Mouse (Mus musculus): Measurements from ENCODE around the gene Hspbap1. TPM values are rescaled to one million over a fixed set of nuclear protein-coding genes. Genes with fewer than 3 reads are reported as not detected.

Hspbap1 gene
- 1 to 10 TPM; 2.2 to 3.6 (median 2.6) TPM for total RNA-seq (2022)

DNA sequence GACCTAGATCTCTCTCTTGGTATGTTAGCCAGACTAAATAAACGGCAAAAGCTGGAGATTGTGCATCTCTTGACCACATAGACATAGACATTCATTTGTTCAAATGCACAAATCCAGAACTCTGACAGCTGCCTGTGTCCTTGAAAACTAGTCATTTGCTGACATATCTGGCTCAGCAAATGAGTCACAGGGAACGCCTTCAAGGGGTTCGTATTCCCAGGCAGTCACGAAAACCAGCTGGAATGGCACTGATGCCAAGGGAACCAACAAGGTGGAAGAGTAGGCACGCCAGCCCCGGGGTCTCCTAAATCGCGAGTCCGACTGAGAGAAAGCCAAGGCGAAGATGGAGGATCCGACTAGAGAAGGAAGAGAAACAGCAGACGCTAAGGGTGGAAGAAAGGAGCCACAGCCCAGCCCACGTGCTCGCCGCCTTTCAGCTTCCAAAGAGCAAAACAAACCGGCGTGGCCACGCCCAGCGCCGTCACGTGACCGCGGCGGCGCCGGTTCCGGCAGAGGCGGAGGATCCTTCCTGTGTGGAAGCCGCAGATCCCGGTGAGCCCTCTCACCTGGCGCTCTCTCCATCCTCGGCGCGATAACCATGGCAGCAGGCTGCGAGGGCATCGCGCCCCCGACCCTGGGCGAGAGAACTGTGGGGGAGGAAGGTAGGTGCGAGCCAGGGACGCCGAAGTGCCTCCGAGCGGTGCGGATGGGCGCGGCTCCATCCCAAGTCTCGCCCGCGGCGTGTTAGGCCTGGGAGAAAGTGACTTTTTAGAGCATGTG lies at the start of gene Hspbap1:
Hspbap1 (plus strand) TSS at position 498 of the 780 bp plus-strand sequence.
- DNase-seq (ENCODE audit: low spot score): peak; percentile 88

DNA sequence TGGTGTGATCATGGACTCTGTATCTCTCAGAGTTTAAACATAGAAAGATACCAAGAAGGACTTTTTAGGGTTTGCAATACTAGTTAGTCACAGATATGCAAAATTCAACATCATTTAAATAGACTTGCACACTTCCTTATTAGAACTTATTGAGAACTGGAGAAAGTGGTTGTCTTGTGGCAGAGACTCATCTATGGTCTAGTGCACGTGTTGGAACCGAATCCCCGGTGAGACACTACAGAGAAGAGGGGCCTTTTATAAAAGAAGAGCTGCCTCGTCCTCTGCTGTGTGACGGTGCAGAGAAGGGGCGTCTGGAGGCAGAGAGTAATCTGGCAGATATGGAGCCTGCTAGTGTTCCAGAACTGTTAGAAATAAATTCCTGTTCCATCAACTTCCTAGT lies 45.6 kb upstream of the Hspbap1 start:
- no peak for DNase-seq (ENCODE audit: low spot score)

DNA sequence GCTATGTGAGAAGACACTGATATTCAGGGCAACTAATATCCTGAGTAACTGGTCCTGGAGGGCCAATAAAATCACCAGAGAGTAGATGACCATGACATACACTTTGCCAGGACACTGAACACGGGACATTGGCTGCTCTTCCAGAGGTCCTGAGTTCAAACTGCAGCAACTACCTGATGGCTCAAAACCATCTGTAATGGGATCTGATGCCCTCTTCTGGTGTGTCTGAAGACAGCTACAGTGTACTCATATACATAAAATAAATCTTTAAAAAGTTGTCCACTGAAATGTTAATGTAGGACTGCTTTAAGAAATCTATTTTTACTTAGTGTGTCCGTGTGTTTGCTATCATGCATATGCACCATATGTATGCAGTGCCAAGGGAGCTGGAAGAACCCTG lies 43.6 kb upstream of the Hspbap1 start:
- DNase-seq (ENCODE audit: low spot score): no peak

DNA sequence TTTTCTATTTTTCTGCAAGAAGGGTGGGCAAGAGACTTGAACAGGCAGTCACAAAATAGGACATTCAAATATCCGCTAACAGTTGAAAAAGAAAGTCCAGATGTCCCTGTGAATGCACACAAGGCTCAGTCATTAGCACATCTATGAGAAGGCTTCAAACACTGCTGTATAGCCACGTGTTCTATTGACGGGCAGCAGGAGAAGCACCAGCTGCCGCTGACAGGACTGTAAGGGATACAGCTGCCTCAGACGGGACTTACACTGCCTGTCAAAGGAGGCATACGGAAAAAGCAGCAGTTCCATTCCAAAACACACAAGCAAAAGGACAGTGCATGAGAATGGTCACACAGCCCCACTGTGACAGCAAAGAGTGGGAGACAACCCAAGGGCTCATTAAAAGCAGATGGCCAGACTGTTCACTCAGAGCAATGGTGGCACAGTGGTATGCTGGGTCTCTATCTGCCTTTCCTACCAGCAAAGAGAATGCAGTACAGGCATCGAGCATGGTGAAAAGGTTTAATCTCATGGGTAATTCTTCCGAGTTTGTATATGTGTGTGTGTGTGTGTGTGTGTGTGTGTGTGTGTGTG lies 40.9 kb upstream of the Hspbap1 start:
- no peak for DNase-seq (ENCODE audit: low spot score)

DNA sequence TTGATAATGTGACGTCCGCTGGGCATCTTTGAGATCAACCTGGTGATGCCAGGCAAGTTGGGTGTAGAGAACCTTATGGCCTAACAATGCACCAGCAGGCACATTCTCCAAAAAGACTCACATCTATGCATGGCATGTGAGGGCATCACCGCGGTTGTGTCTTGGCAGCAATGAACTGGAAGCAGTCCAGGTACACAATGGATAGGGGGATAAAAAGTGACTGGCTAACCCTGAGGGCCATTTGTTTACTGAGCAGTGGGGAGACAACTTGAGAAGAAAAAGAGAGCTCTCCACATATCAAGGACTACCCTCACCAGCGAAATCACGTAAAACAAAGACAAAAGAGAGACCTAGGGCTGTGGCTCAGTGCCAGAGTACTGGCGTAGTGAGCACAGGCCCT lies 38.1 kb upstream of the Hspbap1 start:
- DNase-seq (ENCODE audit: low spot score): peak; percentile 25

DNA sequence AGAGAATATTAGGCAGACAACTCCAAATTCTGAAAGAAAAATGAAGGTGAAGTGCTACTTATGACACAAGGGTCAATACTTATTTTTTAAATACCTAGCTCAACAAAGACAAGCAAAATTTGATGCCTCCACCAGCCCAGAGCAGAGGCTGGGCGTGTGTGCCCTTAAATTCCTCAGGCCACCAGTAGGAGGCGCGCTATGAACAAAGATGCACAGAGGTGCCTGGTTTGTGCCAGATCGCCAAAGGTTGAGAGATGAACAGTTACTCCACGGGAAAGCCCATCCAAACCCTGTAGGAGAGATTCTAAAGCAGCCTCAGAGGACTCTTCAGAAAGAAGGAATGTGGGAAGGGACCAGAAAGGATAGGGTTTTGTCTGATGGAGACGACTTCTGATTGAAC lies 36.1 kb upstream of the Hspbap1 start:
- peak; percentile 67 for DNase-seq (ENCODE audit: low spot score)

DNA sequence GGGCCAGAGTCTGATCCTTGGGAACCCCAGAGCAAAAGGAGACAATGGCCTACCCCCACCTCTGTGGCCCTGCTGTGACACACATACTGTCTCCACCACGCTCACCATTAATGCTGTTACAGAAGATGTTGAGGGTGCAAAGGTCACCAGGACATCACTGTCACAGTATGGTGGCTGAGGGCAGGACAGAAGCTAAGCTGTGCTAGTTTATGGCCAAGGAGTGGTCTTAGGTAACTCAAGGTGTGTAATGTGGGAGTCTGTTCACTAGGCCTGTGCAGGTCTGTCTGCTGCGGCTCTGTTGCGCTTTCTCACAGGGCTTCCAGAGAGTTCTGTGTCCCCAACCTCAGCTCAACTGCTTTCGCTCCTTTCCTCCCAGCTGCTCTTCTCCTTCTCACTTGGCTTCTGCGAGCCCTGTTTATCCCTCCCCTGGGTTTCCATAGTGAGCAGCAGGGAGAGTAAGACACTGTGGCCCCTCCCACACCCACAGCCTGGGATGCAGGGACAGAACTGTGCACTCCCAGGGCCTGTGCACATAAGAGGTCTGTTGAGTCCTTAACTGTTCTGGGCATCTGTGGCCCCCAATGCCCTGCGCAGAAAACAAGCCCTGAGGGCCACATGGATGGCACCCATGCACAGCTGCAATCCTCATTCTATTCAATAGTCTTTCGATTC lies 31.9 kb upstream of the Hspbap1 start:
- peak; percentile 27 for DNase-seq (ENCODE audit: low spot score)

DNA sequence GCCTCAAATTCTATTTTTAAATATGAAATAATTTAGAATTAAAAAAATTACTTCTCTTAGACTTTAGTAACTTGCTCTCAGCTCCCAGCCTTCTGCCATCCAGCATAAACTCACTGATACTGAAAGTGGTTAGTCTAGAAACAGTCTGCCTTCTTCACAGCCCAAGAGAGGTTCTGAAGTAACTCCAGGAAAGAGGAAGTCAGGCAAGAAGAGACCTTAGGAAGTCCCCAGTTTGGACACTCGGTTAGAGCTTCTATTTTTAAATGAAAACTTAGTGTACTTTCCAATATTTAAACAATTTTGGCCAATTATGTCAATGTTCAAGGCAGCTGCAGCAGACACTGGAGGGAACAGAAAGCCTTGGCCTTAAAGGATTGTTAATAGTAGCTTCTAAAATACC lies 30.6 kb upstream of the Hspbap1 start:
- DNase-seq (ENCODE audit: low spot score): peak; percentile 14

DNA sequence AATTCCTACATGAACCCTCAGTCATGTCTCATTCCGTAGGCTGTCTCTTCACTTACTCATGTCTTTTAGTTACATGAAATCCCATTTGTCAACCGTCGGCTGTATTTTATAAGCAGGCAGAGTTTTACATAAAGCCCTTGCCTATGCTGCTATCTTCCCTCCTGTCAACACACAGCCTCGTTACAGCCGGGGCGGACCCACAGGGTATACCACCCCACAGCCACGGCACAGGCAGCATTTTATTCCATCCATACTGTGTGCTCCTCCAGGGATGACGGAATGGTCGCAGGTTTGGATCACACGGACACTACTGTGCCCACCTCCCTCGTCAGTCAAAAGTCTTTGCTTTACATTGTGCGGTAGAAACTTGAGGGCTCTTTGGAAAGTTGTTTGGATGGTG lies 29.8 kb upstream of the Hspbap1 start:
- no peak for DNase-seq (ENCODE audit: low spot score)

DNA sequence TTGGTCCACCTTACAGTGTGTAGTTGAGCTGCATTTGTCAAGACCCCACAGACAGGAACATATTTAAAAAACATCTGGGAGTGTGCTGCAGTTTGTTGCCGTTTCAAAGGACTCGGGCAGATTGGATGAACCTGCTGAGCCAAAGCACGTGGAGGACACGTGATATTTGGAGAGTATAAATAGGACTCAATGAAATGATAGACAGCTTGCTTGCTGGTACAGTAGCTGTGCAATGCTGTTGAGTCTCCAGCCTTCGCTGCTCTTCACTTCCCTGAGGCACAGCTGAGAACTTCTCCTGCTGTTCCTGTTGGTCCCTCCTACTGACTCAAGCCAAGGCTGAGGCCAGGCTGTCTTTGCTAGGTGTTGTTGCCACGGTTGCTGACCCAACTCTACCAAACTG lies 29.2 kb upstream of the Hspbap1 start:
- no peak for DNase-seq (ENCODE audit: low spot score)

DNA sequence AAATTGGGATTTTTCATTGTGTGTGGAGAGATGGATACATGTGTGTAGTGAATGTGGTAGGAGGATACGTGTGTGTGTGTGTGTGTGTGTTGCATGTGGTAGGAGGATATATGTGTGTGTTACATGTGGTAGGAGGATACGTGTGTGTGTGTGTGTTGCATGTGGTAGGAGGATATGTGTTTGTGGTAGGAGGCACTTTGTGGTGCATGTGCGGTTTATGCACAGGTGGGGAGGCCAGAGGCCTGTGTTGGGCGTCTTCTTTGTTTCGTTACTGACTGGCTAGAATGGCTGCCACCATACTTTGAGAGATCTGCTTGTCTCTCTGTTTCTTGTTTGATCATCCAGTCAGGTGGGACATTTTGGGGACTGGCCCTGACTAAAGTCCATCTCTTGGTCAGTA lies 28.6 kb upstream of the Hspbap1 start:
- DNase-seq (ENCODE audit: low spot score): no peak

DNA sequence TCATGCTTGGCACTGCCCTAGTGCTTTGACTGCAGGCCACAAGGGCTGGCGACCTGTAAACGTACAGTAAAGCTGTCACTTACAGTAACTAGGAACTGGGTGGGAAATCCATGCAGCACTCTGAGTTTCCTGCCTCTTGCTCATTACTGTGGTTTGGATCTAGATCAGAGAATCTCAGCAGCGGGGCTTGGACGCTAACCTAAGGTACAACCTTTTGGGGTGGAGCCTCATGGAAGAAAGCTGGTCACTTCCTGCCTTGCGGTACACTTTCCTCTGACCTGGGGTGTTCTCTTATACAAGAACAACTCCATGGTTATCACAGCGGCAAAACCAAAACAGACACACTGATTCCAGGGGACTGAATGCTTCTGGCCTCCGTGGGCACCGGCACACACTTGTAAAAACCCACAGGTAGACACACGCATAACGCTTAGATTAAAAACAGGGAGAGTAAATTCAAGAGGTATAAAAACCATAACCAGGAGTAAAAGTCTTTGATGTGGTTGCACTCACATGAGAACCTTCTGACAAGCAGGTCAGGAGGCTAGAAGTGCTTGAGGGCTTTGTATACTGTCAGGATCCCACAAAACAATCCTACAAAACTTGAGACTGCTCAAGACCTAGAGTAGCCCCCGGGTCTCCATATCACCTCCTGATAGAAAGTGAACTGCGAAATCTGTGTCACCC lies 27.8 kb upstream of the Hspbap1 start:
- no peak for DNase-seq (ENCODE audit: low spot score)

DNA sequence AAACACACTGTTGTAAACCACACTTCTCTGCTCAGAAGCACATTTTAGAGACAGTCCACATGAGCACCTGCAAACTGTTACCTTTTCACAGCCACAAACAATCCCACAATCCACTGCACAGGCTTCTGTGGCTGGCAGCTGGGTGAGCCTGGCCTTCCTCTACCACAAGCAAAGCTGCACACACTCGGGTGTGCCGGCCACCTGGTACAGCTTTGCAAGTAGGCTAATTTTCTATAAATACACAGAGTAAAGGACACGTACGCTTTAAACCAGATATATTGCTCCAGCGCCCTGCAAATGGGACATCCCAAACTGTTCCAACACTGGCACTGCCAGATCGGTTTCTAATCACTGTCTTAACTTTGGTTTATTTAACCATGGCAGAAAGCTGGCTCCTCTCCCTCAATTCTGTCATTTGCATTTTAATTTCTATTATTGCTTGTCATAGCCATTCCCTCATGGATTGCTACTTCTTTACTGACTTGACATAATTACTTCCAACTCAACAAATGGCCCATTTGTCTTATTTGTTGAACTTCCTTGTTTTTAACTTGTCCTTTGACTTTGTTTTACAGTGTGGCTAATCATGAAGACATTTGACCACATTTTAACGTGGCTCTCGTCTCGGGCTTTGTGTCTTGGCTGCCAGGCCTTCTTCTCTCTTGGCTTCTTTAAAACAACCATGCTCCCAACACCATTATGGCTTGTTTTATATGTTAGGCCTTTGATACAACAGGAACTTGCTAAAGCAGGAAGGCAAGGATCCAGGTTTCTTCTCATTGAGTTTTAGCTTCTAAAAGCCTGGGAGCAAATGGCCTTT lies 22.5 kb upstream of the Hspbap1 start:
- DNase-seq (ENCODE audit: low spot score): no peak

DNA sequence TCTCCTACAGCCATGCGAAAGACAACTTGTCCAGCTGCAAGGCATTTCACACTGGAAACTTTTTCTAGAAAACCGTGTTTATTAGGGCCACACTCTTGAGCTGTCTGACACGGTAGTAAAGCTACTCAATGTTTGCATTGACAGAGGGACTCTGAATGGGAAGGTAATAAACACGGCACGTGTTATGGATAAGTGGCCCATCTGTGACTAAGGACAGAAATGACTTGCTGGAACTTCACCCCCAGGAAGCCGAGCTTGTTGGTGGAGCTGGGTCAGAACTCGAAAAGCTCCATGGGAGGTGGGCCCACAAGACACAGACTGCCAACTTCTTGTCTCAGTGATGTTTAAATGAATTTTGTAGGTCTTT lies 22.0 kb upstream of the Hspbap1 start:
- DNase-seq (ENCODE audit: low spot score): no peak

DNA sequence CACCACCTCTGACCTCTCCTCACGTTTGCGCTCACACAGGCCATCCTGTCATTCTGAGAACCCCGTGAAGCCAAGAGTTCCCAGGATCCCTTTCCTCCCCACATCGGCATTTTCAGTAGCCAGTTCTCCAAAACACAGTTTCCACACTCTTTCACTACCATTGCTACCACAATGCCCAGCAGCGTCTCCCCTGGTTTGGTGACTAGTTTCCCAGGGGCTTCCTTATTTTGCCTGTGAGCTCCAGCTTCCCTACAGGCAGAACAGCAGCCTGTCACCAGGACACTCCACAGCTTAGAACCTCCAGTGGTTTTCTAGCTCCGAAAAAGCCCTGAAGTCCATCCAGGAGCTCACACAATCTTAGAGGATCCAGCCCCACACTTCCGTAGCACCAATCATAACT lies 20.8 kb upstream of the Hspbap1 start:
- no peak for DNase-seq (ENCODE audit: low spot score)

DNA sequence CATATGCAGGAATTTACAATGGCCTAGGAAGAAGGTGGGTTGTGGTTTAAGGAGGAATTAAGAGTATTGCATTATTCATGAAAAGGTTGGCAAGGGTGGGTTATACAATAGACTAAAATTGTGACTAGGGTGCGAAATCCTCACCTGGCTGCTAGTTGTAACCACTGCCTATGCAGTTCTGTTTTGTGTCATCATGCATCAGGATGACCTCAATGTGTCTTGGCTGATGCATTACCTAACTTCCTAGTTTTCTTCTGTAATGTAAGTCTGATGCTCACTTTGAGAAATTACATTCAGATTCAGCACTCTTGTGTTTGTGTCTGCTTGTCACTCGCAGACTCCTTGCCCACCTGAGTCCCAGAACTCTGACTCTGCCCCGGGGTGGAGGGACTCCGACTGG lies 18.3 kb upstream of the Hspbap1 start:
- no peak for DNase-seq (ENCODE audit: low spot score)

DNA sequence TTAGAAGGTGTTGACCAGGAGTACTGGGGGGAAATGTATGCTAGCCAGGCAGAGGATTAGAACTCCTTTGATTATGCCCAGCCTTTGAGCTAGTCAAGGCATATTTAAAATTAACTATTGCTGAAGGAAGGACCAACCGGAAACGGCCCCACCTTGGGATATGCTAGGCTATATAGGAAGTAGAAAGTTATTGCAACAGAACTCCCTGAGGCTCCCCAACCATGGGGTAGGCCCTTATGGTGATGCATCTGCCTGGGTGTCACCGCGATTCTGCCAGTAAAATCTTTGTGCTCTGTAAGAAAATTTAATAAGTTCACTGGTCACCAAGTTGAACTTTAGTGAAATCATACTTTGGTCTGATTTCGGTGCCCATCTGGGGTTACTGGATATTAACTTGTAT lies 16.2 kb upstream of the Hspbap1 start:
- no peak for DNase-seq (ENCODE audit: low spot score)

DNA sequence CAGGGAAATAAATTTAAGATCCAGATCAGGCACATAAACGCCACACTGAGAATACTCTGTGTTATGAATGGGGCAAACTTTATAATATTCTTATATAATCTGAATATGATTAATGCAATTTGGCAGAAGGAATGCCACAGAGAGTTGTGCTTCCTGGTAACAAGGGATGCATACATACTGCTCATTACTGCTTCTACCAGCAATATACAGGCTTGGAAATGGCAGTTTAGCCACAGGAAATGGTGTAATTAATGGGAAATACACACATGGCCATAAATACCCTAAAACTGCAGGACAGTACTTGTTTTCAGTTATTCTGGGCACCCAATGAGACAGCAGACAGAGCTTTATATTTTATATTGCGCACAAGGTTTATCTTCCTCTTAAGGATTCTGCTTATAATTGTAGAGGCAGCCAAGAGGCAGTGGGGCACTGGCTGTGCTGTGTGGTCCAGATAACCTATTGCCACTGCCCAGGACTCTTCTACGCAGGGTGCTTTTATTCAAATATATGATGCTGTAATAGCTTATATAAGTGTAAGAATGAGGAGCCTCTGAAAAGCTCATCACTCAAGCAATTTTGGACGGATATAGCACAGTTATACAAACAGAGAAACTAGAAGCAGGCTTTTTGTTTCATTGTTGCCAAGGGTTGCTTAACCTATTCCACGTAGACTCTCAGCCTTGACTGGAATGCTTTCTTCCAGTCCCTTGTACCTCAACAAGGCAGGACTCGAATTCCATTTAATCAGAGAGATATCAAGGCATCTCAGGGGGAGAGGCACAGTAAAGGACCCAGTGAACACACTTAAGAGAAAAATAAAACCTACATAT lies 14.5 kb upstream of the Hspbap1 start:
- no peak for DNase-seq (ENCODE audit: low spot score)

DNA sequence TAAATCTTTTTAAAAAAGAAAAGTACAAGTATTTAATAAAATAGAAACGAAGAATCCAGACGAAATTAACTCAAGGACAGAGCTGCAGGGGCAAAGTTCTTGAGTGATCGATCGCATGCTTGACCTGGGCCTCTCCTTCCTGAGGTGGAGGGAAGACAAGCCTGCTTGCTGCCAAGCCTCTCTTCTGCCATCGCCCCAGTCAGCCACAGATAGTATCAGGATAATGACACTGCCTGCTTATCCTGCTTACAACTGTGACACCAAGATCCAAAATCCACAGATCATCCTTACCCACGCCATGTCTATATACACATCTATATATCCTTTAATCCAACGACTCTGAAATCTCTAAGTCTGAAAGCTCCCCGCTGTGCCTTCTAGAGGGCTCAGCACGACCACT lies 13.5 kb upstream of the Hspbap1 start:
- DNase-seq (ENCODE audit: low spot score): no peak

DNA sequence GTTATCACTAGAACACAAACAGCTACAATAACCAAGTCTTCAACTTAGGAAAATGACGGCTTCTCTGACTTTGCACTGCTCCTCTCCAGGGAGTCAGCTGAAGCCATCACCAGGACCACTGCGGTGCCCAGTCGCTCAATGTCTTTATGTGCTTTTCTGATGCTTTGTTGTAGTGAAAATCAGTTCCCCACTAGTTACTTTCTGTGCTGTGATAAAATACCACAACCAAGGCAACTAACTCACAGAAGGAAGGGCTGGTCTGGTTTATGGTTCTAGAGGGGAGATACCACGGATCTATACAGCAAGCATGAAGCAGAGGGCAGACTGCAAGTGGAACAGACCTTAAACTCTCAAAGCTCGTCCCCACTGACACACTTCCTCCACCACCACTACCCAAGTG lies 10.8 kb upstream of the Hspbap1 start:
- DNase-seq (ENCODE audit: low spot score): no peak

Measured in heart, adult 8-10 months (tissue).